ENCODE assay signal across 19 mouse cellular contexts in the genomic region with DNA sequence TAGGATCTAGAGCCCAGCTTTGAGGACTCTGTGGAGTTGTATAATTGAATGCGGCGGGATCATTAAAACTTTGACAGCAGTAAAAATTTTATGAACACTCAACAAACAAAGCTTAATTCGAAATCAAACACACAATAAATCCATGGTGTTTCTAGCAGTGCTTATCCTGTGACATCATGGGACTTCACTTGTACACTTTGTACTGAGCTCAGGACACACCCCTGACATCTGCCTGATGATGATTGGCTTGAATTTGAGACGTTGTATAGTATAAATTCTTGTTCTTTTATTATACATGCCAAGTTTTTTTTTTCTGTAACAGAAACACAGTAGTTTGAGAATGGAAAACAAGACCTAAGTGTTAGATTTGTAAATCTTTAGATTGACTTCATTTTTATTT. TPM values are rescaled to one million over a fixed set of nuclear protein-coding genes. Genes with fewer than 3 reads are reported as not detected.
"Had no signal": no experiment of that assay in that cellular context is flagged by ENCODE, and none has a peak within 500 bp of the region (broad histone marks: within the 10 kb centered on the region; RNA-seq: fewer than 3 reads in every experiment).

No protein-coding gene starts in this region.

- H3K4me3 ChIP-seq: liver, embryonic 13.5 days; liver, embryonic 15.5 days; lung, embryonic 15.5 days; megakaryocyte, embryonic 14.5 days; midbrain, embryonic 13.5 days; midbrain, embryonic 15.5 days; neural tube, embryonic 12.5 days; stomach, embryonic 15.5 days had no signal

- ATAC-seq: liver, postnatal 0 days; midbrain, embryonic 13.5 days; midbrain, embryonic 15.5 days had no signal

- H3K9me3 ChIP-seq: liver, embryonic 13.5 days; liver, embryonic 15.5 days; lung, embryonic 15.5 days; midbrain, embryonic 15.5 days; neural tube, embryonic 12.5 days; stomach, embryonic 15.5 days had no signal

- H3K27me3 ChIP-seq: liver, embryonic 13.5 days; liver, embryonic 15.5 days; lung, embryonic 15.5 days; megakaryocyte, embryonic 14.5 days; midbrain, embryonic 13.5 days; midbrain, embryonic 15.5 days; neural tube, embryonic 12.5 days; stomach, embryonic 15.5 days had no signal

- H3K9ac ChIP-seq: liver, embryonic 13.5 days; liver, embryonic 15.5 days; liver, postnatal 0 days; lung, embryonic 15.5 days; midbrain, embryonic 13.5 days; midbrain, embryonic 15.5 days; neural tube, embryonic 12.5 days; stomach, embryonic 15.5 days had no signal

- H3K27ac ChIP-seq: liver, embryonic 13.5 days; liver, embryonic 15.5 days; lung, embryonic 15.5 days; macrophage; midbrain, embryonic 13.5 days; midbrain, embryonic 15.5 days; neural tube, embryonic 12.5 days; stomach, embryonic 15.5 days; stomach, postnatal 0 days had no signal

- DNase-seq: liver, embryonic 13.5 days; liver, postnatal 0 days; right cerebral cortex, postnatal 14 days; thymus, adult 2 months; thymus, postnatal 25 days; thymus, postnatal 4 days had no signal

- H3K4me2 ChIP-seq: liver, embryonic 13.5 days; liver, embryonic 15.5 days; lung, embryonic 15.5 days; midbrain, embryonic 11.5 days; midbrain, embryonic 13.5 days; midbrain, embryonic 15.5 days; neural tube, embryonic 12.5 days; stomach, embryonic 15.5 days had no signal

- H3K4me1 ChIP-seq: liver, embryonic 13.5 days; liver, embryonic 15.5 days; lung, embryonic 15.5 days; megakaryocyte, embryonic 14.5 days; midbrain, embryonic 13.5 days; midbrain, embryonic 15.5 days; neural tube, embryonic 12.5 days; stomach, embryonic 15.5 days had no signal

- H3K36me3 ChIP-seq: liver, embryonic 13.5 days; liver, embryonic 15.5 days; lung, embryonic 15.5 days; midbrain, embryonic 13.5 days; midbrain, embryonic 15.5 days; neural tube, embryonic 12.5 days; stomach, embryonic 15.5 days had no signal

RNA-seq across cellular contexts. Expression of a gene that starts 8.4 kb away (rescaled TPM):
- polyA plus RNA-seq: liver, embryonic 13.5 days; liver, embryonic 15.5 days; liver, postnatal 0 days; lung, embryonic 15.5 days; macrophage; spleen, adult 2 months; stomach, embryonic 15.5 days; stomach, postnatal 0 days; testis, adult 2 months; thymus, adult 2 months; urinary bladder, adult 2 months had no signal
